Mouse (Mus musculus) embryonic fibroblast, embryonic 13.5 days (primary cell): ENCODE measurements around the gene Pdk1.

ENCODE experiments used
- CTCF ChIP-seq: IDR thresholded peaks from 2 replicates; pipeline ENCODE4 v1.5.1; 2011; ENCODE audit warnings: mild to moderate bottlenecking, control low read depth, low read length, moderate library complexity, borderline replicate concordance; ENCODE audit not compliant: insufficient read depth
- POLR2A ChIP-seq: IDR thresholded peaks from 2 replicates; pipeline ENCODE4 v1.6.1; 2011; ENCODE audit warnings: low read depth, mild to moderate bottlenecking, control low read depth, low read length, moderate library complexity

DNA sequence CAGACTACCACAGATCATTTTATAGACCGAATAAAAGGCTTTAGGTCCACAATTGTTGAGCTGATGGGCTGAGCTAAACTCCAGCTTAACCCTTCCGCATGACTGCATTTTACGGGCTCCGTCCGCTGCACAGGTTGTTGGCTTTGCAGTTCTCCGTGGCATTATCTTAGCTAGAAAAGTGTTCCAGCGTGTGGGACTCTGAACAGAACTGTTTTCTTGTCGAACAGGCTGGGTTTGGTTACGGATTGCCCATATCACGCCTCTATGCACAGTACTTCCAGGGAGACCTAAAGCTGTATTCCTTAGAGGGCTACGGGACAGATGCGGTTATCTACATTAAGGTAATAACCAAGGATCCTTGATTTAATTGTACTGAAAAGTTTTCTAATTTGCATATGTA, 24.4 kb downstream of the Pdk1 start:
- TF ChIP-seq CTCF (no peak), POLR2A (no peak)
